Mouse (Mus musculus) forelimb bud, embryonic 11.5 days (tissue): ENCODE measurements around the gene Smtn.

Experiments used
- DNase-seq: peaks from one replicate; pipeline ENCODE4 v3.0.0-alpha.2; 2012; ENCODE audit warnings: low read depth, low spot score

The Smtn gene

DNA sequence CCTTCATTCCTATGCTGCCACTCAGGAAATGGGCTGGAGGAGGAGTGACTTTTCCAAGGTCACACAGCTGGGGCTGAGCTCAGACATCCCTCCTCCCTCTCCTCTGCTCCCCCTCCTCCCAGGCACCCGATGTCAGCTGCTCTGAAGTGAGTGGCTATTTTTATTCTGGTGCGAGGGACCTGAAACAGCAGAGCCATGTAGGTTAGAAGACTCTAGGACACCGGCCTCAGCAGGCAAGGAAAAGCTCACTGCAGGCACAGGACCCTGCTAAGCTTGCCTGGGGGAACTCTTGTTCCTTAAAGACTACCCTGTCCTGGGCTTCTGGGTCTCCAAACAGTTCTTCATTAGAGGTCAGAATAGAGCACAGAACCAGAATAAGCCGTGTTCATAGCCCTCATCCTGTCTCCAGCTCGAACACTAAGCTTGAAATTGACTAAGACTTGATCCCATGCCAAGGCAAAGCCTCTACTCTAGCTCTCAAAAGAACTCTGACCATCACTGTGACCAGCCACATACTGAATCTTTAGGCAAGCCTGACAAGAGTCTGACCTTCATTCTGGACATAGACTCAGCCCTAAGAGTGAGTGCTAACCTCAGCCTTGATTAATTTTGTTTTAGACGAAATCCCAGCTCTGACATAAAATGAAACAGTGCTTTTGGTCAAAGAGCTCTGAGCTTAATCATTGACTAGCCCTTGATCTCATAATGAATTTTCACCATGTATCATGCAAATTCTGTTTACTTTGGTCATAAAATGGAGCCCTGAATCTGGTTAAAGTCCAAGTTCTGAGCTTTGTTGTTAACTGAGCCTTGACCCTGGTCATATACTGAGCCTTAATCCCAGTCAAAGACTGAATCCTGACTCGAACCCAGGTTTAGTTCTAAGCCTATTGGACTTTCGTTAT, 31.0 kb downstream of the Smtn start:
- DNase-seq = no peak

DNA sequence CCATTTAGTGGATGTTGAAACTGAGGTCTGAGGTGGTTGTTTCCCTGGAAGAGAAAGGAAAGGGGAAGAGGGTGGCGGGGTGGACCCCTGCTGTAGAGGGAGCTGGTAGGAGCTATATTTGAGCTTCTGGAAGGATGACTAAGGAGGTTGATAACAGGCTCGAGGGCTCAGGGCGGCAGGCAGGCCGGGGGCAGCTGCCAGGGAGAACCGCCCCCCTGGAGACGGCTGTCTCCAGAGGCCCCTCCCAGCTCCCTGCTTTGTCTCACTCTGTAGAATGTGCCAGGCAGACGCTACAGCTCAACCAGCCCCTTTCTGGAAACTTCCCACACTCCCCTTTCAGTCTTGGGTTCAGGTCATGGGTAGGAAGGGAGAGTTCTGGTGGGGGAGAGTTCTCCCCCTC, 32.2 kb downstream of the Smtn start:
- no peak for DNase-seq

DNA sequence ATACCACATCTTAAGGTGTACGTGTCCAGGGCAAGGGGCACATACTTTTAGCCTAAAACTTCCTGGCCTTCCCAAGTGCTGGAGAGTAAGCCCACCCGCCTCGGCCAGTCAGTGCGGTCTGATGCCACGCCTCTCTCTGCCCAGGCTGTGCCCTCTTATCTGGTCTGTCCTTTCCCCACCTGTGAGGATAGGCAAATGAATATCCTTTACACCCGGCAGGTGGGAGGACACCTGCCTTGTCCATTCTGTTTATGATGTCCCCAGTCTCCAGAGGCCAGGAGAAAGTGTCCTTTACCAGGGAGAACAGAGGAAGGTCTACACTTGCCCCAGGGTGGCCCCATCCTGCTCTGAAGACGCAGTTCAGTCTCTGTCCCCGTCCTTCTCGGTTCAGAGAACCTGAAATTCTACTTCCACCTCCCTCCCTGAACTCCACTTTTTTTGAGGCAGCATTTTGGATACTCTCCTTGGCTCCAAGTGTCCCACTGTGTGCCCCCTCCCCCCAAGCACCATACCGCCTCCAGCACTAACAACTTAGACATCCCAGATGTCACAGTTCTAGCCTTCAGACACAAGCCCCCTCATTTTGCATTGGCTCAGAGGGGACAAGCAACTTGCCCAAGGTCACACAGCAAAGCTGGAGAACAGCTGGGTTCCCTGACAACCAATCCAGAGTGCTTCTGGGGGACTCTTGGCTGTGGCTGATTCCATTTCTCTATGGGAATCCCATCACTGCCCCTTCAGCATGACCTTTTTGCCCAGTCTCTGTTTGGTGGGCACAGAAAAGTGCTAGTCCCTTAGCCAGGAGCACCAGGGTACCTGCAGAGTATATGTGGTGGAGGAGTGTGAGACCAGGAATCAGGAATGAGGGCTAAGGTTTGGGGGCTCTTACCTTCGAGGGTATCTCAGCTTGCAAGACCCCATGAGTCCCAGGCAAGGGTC, 36.4 kb downstream of the Smtn start:
- no peak for DNase-seq

DNA sequence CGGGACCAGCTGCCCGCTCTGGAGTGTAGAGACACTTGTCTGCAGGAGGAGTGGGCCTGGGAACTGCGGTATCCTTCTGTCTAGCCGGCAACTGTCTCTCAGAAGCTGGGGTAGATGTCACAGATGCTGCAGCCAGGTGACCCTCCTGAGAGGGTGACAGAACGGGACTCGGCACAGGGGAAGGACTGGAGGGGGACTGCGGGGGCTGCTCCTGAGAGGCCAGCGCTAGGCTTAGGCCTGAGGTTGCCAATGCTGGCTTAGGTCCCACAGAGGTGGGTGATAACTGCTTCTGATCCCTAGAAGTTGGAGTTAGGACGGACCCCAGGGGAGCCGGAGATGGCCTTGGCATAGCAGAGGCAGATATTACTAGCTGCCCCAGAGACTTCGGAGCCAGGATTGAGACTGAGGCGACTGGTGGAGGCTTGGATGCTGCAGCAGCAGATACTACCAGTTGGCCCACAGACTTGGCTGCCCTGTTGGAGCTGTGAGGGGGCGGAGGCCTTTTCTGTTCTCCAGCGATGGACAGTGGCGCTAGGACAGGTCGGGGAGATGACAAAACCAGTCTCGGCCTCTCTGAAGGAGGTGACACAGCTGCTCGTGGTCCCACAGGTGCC, 37.8 kb downstream of the Smtn start:
- DNase-seq = no peak

DNA sequence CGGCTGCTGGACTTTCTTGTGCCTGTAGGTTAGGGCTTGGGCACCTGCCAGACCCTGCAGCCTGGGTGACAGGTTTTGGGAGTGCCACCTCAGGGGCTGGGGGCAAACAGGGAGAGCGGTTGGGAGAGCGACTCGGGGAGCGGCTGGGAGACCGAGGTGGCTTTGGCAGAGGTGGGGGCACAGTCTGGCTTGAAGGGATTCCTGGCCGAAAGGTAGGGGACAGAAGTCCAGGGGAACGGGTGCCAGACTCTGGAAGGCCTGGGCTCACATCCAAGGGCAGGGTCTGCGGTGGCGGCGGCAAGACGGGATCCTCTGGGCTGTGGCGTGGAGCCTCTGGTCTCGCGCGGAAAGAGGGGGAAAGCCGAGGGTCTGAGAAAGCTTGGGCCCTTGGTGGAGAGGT, 38.4 kb downstream of the Smtn start:
- no peak for DNase-seq

DNA sequence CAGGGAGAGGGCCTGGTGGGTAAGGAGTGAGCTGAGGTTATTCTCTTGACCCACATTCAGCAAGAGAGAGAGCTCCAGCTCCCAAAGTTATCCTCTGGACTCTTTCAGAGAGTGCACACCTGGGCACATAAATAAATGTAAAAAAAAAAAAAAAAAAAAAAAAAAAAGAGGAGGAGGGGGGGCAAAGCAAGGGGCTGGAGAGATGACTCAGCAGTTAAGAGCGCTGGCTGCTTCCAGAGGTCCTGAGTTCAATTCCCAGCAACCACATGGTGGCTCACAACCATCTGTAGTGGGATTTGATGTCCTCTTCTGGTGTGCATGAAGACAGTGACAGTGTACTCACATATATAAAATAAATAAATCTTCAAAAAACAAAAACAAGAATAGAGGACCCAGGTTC, 43.1 kb downstream of the Smtn start:
- DNase-seq = no peak

DNA sequence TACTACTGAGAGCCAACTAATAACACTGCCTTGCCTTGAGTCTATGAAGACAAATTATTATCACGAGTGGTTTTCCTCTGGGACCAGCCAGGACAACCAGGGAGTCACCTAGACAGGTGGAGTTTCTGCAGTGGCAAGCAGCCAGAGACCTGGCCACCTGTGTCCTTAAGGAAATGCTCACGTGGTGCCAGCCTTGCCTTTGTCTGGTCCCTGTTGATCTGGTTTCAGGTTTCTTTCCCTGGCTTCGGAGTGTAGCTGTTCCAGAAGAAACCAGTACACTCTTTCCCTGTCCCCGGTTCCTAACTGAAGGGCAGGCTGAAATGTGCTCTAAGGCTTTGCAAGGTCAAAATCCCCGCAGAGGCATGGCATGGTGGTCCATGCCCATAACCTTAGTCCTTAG, 43.7 kb downstream of the Smtn start:
- DNase-seq = no peak

DNA sequence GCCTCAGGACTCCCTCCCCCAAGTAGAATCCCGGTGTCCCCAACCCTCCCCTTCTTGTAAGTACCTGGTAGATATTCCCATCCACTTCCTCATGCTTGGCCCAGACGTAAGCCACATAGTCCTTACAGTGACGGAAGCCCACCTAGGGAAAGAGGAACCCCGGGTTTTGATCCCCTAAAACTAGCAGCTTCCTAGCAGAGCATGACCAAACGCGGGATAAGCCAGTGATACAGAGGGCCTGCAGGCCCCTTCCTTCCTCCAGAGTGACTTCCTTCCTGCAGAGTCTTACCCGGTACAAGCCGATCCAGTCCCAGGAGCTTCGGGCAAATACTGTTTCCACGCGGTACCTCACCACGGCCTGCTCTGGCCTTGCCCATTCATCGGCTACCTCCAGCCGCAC, 44.9 kb downstream of the Smtn start:
- no peak for DNase-seq

DNA sequence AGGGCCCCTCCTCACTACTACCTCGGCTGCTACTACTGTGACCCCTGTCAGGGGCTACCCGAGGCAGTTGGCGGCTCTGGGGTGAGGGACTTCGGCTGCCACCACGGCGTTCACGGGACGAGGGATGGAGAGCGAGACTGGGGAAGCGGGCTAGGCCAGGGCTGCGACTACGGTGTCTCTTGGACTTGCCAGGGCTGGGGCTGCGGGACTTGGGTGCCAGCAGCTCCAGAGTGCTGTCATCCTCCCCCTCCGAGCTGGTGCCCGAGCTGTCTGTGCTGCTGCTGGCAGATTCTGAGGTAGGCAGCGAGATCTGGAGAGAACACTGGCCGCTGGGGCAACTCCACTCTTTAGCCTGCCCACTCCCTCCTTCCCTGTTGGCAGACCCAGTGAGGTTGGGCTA, 45.6 kb downstream of the Smtn start:
- DNase-seq = no peak

DNA sequence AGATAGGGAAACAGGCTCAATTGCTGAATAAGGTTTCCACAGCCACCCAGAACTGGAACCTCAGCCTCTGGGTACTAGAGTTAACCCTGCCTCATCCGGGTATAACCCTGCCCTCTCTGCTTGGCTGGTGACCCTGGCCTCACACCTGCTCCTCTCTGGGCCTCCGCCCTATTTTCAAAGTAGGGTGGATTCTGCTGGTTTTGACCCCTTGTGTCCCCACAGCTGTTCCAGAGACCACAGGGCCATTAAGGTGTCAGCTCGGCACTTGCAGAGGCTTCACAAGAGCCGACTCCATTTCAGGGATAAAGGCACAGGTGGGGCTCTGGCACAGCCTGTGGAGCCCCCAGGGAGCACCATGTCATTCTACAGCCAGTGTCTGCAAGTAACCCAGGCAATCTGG, 47.7 kb downstream of the Smtn start:
- DNase-seq = no peak

DNA sequence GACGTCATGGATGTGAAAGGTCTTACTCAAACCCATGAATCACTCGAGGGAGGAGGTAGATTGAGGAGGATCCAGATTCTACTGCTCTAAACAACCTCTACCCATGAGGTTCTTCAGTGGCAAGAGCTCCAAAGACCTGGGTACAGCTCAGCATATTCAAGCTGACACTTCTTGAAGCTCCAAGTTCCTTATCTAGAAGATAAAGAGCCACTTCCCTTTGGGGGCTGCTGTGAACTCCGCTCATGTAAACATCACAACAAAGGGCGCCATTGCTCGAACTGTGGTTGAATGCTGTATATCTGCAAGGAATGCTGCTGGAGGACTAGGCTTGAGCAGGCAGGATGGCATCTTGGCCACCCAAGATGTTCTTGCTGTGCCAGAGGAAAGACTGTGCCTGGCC, 51.4 kb downstream of the Smtn start:
- DNase-seq = no peak

DNA sequence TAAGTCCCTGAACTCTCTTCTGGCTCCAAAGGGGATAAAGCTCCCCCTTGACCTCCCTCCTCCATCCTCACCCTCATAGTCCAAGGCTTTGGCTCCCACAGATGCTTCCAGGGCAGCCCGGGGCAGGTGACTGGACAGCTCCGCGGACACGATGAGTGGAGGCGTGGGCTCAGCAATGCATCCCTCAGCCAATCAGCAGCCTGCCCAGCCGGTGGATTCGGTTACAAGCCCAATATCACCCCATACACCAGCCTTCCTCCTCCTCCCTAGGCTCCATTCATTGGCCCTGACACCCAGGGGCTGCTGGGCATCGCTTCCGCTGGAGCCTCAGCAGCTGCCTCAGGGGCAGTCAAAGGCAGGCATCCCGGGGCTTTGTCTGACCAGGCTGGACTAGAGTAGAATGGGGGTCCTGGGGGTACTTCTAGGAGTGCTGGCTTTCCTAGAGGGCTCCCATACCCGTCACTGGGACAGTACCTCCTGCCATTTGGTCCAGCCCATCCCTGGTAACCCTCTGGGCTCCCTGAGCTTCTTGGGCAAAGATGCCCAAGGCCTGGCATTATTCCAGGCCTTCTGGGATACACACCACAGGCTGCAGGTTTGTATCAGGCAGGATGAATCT, 52.4 kb downstream of the Smtn start, which contains the start of gene Pla2g3:
Pla2g3 (plus strand) TSS at position 333 of the 619 bp plus-strand sequence.
- DNase-seq = peak; percentile 13

DNA sequence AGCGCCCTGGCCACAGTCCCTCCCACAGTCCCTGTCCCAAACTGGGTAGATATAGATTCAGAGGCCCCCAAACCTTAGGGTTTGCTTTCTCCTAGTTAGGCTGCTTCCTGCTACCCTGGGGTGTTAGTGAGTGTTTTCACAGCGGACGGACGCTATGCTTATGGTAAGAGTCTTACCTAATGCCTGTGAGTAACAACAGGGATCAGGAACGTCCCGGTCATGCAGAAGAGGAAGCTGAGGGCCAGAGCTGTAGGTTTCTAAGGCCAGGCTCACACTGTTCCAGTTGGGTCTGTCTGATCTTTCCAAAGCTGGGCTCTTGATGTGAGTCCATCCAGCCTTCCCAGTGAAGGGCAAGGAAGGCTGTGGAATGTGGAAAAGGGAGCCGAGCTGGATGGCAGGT, 54.1 kb downstream of the Smtn start:
- DNase-seq = no peak

DNA sequence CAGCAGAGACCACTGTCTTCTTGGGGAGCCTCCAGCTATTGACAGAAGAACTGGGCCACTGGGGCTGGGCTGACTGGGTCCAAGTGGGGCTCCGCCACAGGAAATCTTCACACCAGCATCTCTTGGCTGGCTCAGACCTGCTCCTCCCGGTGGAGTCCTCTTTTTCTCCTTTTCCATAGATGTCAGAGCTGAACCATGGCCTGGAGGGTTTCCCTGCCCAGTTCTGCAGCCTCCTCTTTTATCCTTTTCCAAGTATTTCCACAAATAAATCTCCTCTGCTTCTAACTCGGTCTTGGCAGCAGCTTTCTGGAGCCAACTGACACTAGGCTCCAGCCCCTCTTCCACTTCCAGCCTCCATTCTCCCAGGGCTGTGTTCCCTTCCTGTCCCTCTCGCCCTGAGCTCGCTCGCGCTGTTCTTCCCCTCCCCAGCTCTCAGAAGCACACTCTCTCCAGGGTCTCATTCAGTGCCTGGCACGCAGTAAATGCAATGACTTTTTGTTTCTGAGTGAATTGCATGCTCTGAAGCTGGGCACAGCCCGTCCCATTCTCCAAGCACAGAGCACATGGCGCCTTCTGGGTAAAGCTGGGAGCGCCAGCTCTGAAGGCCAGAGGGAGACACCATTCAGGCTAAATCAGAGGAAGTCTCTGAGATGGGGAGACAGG, 56.3 kb downstream of the Smtn start:
- DNase-seq = no peak

DNA sequence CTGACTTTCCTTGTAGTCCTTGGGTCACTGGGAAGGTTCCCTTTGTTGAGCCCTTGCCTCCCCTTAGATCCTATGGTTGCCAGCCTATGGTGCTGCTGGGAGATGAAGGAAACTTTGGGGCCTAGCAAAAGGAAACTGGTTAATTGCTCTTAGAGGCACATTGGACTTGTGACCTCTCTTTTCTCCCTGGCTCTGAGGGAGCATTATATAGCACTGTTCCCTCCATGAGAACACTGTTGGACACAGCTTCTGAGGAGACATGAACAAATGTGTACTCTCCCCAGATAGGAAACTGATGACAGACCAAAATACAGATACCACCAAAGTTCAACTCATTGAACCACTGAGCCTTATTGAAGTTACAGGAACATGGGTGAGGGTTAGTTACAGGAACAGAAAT, 64.9 kb downstream of the Smtn start:
- DNase-seq = no peak

DNA sequence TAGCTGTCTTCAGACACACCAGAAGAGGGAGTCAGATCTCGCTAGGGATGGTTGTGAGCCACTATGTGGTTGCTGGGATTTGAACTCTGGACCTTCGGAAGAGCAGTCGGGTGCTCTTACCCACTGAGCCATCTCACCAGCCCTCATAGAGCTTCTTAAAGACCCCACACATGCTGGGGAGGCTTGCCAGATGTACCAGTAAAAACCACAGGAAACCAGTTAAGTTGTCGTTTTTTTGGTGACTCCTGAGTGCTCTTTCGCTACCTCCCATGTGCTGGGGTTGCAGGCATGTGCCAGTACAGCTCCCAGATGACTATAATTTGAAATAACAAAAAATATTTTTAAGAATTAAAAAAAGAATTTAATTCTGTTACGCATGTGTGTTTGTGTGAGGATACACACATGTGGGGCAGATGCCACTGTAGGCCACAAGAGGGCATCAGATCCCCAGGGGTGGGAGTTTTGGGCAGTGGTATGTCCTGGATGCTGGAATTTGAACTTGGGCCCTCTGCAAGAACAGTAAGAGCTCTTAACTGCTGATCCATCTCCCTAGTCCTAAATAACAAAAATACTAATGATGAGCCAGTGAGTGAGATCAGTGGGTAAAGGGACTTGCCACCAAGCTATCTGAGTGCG, 65.8 kb downstream of the Smtn start:
- DNase-seq = no peak

DNA sequence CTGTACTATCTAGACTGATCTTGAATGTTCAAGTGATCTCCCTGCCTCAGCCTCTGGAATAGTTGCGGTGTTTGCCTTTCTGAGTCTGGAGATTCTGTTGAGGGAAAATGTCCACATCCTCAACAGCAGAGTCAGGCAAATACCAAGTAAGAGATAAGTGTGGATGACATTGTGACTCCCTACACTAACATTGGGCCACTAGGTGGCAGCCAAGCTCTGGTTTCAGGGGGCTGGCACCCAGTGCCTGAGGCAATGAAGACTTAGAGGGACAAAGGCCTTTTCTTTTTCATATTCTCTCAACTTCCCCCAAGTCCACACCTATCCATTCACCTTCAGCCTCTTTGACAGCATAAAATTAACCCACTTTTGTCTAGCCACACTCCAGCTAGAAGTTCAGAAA, 67.9 kb downstream of the Smtn start:
- peak; percentile 84 for DNase-seq

DNA sequence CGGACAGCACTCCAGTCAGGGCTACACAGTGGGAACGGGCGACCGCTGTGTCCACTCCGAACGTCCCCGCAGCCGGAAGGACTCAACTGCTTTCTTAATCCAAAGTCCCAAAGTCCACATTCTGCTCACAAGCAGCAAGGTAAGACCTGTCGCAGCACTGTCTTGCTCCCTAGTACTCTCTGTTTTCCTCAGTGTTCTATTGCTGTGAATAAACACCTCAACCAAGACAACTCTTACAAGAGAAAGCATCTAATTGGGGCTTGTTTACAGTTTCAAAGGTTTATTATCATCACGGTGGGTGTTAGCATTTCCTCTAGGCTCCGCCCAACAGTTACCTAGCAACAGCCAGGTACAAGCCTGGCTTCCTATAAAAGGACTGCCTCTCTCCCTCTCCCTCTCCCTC, 69.0 kb downstream of the Smtn start:
- no peak for DNase-seq
